Mouse (Mus musculus): ENCODE results near the gene Gm1110.
"Not testable (repeated sequence)": the region's sequence is repeated elsewhere in the genome, so short reads cannot be mapped to it uniquely, and the experiment has no call there.

Gm1110 gene

DNA sequence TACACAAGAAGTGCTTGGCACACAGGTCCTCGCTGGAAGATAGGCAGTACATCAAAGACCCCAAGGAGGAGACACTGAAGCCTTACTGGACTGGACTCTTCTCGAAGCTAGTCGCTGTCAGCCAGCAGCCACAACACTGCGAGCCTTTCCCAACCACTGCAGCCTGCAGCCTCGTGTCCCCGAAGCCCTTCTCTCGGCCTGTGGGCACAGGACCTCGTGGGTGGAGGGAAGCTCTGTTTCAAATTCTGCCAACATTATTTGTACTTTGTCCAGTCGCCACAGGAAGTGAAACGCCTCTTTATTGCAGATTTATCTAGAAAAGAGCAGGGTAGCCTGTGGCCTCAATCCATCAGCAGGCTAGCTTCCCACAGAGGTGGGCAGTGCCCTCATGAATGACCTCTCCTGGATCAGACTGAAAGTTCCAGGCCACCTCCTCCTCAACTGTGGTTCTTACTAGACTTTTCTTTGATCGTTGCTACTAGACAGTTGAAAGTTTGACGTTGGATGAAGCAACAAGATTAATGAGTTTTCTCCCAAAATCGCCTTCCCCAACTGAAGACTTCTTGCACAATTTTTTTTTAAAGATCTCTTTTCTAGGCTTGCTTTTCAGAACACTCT is at the start of gene Gm1110:
TSS of gene Gm1110 (minus strand) at position 203 of the 618 bp plus-strand sequence.
- no peak for DNase-seq

DNA sequence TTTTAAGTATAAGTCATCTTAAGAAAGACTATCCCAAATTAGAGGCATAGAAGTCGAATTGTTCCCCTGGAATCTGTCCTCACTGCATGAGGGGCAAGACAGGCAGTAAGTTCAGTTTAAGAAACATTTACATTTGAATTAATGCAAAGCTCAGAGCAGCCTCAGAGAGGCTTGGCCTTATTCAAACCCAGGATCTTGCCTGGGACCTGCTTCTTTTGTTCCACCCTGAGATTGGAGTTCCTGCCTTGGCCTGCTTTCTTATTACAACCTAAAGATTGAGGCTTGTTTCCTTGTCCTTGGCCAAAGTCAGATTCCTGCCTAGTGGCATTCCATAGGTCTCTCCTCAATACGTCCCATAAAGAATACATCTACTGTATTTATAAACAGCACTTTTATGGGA is 24.9 kb upstream of the Gm1110 start:
- no peak for DNase-seq

DNA sequence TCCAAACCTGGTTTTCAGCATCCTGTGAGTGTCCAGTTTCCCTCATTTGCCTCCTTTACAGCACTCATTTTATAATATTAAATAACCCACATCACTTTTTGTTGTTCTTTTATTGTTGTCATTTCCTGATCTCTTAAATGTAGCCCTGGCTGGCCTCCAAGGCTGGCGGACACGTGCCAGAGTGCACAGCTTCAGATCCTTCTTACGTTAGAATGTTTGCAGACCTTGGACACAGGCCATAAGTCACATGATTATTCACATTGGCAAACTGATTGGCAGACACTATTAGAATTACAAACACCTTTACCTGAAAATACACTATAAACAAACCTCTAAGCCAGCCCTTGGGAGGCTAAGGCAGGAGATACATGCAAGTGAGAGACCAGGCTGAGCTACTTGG is 1.2 kb upstream of the Gm1110 start:
- no peak for DNase-seq

DNA sequence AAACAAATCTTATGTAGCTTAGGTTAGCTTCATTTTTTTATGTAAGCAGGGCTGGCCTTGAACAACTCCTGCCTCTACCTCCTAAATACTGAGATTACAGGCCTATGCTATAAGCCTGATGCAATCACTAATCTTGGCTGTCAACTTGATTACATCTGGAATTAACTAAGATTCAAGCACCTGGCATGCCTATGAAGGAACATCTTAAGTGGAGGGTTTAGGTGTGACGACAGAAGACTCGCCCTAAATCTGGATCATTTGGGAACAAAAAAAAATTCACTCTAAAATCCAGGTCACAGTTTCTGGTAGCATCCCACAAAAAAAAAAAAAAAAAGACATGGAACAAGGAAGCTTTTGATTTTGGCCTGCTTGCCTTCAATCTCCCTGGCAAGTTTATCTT is 3.1 kb downstream of the Gm1110 start:
- DNase-seq = no peak

DNA sequence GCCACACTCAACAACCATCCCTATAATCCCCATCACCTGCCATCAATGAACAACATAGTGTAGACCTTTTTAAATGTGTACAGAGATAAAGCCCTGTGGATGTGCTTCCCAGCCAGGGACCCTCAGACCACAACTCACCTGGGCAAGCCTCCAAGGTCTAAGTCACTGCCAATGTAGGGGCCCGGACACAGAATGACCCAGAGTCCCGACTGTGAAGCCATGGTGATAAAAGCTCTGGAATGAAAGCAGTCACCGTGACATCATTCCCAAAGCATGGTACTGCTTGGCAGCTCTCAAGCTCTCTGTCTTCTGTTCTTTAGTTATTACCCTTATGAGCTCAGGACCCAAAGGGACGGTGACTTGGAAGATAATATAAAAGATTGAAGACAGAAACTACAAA is 9.8 kb downstream of the Gm1110 start:
- DNase-seq = no peak

DNA sequence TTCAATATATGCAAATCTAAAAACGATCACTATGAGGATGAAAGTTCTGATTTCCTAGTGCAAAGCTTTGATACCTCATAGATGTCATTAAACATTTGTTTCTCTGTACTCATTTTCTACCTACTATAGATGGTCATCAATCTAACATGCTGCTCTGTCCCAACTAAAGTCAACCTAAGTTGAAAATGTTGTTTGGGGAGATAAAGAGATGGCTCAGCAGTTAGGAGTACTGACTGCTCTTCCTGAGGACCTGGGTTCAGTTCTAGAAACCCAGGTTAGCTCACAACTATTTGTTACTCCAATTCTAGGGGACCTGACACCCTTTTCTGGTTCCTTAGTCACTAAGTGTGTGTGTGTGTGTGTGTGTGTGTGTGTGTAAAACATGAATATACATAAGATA is 11.7 kb downstream of the Gm1110 start:
- DNase-seq = no peak

DNA sequence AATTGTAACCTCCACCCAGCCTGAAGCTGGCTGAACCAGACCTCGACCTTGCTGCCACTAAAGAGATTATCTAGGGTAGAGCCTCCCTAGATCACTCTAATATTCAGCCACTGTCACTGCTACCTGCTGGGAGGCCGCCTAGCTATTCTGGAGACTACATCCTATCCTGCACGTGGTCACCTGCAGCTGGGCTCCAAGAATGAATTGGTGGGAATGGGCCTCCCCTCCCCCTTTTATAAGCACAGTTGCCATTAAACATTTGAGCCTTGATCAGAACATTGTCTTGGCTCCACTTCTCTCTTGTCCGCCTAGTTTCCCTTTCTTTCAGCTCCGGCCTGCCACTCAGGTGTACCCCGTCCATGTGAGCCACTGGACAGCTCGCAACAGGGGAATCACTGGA is 53.1 kb downstream of the Gm1110 start:
- not testable (repeated sequence) for DNase-seq

DNA sequence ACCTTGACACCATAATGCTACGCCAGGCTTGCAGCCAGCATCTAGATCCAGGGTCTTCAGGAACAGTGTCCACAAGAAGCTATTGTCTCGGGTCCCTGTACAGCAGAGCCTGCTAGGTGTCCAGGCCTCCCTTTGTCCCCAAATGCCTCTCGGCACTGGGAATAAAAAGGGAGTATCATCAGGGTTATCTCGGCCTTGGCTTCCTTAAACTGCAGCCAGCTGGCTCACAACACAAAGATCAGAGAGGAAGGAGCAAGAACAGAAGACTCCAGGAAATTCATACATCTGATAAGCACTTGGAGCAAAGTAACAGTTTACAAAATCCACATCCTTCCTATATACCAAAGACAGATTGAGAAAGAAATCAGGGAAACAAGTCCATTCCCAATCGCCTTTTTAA is 62.2 kb downstream of the Gm1110 start, which contains the start of gene Glb1l3:
TSS of gene Glb1l3 (minus strand) at position 140 of the 400 bp plus-strand sequence.
- DNase-seq = no peak

DNA sequence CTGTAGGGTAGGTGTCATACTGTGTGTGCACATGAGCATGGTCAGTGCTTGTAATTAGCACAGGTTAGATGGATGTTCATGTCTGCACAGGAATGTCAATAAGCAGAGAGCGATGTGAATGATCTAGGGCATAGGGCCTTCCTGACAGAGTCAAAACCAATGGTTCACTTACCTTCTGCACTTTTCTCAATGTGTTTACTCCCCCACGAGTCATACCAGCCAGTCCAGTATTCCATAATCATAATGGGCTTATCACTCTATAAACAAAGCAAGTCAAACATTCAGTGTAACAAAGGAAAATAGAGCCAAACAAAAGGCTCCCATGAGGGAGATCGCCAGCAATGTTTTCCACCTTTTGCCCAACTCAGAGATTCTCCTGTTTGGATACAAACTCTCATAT is 91.8 kb downstream of the Gm1110 start:
- DNase-seq = no peak

All from cerebellum, adult 11-12 months (tissue).